Mouse (Mus musculus) layer of hippocampus, adult 9-10 months (tissue): Measurements from ENCODE around the gene Ppfibp2.

Experiments used
- DNase-seq: peaks from one replicate; pipeline ENCODE4 v3.0.0; 2022; ENCODE audit warnings: low spot score

Ppfibp2 gene

GRCm38 (mm10) chr7:107757308-107758151 lies 162.5 kb downstream of the Ppfibp2 start, which contains the start of gene Cyb5r2:
Gene Cyb5r2 (minus strand): TSS chr7:107758032.
- no peak for DNase-seq

- DNase-seq: no peak
These were observed 175.8 kb downstream of the Ppfibp2 start for GRCm38 (mm10) chr7:107770812-107771211.

DNA sequence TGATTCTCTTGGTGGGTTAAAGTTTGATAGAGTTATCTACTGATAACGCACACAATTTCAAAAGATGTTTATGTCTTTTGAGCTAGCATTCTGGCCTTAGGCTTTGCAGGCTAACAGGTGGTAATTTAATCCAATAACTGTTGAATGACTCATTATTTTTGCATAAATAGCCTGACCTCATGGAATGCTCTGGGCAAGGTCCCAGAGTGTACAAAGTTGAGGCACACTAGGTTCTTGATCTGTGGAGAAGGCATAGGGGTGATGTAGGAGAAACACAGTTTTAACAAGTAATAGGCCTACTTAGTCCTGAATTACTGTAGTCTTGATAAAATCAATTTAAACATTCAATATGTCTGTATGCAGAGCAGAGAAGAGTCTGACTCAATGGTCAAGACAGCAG lies 183.2 kb downstream of the Ppfibp2 start:
- no peak for DNase-seq

DNA sequence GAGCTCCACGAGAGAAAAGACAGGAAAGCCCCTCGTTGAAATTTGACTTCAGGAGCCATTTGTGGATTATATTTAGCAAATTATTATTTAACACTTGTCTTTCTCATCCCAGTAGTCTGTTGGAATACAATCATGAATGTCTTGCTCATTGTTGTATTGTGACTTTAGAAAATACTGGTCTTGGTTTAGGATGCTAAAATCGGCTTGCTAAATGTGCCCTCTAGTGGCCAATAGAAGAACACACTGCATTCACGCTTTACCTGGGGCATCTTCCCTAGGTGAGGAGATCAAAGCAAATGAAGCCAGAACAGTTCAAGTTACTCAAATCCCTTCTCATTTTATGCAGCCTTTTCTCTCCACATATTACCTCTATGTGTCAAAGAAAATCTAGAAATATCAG lies 184.6 kb downstream of the Ppfibp2 start:
- DNase-seq: no peak

DNA sequence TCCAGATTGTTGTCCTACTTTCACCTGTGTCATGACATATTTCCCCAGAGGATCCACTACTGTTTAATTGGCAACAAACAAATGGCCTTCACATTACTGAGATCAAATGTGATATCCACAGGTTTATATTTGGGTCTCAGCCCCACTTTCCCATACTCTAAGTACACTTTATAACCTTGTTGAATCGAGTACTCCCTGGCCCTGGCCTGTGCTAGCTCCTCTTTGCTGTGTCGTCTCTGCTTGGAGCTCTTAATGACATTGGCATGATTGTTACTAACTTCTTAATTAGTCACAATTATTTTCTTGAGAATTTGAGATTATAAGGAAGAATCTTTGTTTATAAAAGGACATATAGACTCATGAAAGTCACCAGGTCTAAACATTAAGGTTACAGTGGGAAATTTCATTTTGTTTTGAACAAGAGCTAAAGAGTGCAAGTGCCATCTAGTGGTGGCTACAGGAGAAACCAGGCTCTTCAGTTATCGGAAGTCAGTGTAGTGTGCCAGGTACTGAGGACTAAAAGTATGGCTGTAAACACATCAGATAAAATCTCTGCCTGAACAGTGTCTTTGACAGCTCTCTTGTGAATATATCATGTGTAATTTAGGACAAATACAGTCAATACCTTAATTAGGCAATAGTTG lies 193.1 kb downstream of the Ppfibp2 start:
- peak; percentile 16 for DNase-seq

- DNase-seq: no peak
These were observed 201.5 kb downstream of the Ppfibp2 start for GRCm38 (mm10) chr7:107796500-107796899.
